Mouse (Mus musculus) hindbrain, embryonic 16.5 days (tissue): ENCODE data around the gene Ccdc121. TPM values are rescaled to one million over a fixed set of nuclear protein-coding genes. Genes with fewer than 3 reads are reported as not detected.
"Not testable (repeated sequence)": the region's sequence is repeated elsewhere in the genome, so short reads cannot be mapped to it uniquely, and the experiment has no call there.

ENCODE experiments used
- ATAC-seq: fragments of 200-750 bp; cut with Nextera tagmentation; 2 replicates; pipeline ENCODE4 v1.8.0; 2017; ENCODE audit warnings: moderate TSS enrichment, moderate library complexity
- H3K27ac ChIP-seq: fragments of 300-500 bp; sonication (generic); 2 replicates; pipeline ENCODE4 v1.5.1; 2014; ENCODE audit warnings: low read depth, mild to moderate bottlenecking, control low read depth, low read length, moderate library complexity
- H3K27me3 ChIP-seq: fragments of 300-500 bp; sonication (generic); replicated peaks from 2 replicates; pipeline ENCODE4 v1.6.1; 2014; ENCODE audit warnings: low read length; ENCODE audit not compliant: control insufficient read depth, insufficient read depth
- H3K36me3 ChIP-seq: fragments of 300-500 bp; sonication (generic); 2 replicates; pipeline ENCODE4 v1.6.1; 2014; ENCODE audit warnings: mild to moderate bottlenecking, low read length, moderate library complexity, mixed read lengths; ENCODE audit not compliant: control insufficient read depth, insufficient read depth
- H3K4me1 ChIP-seq: fragments of 300-500 bp; sonication (generic); 2 replicates; pipeline ENCODE4 v1.6.1; 2014; ENCODE audit warnings: low read depth, low read length; ENCODE audit not compliant: control insufficient read depth, insufficient read depth
- H3K4me2 ChIP-seq: fragments of 300-500 bp; sonication (generic); 2 replicates; pipeline ENCODE4 v1.6.1; 2014; ENCODE audit warnings: mild to moderate bottlenecking, low read length, control low read depth, moderate library complexity
- H3K4me3 ChIP-seq: fragments of 300-500 bp; sonication (generic); 2 replicates; pipeline ENCODE4 v1.5.1; 2014; ENCODE audit warnings: mild to moderate bottlenecking, low read length, control low read depth, moderate library complexity
- H3K9ac ChIP-seq: fragments of 300-500 bp; sonication (generic); 2 replicates; pipeline ENCODE4 v1.6.1; 2014; ENCODE audit warnings: low read depth, mild to moderate bottlenecking, control low read depth, low read length, moderate library complexity
- H3K9me3 ChIP-seq: fragments of 300-500 bp; sonication (generic); 2 replicates; pipeline ENCODE4 v1.6.1; 2014; ENCODE audit warnings: mild to moderate bottlenecking, low read length, moderate library complexity; ENCODE audit not compliant: control insufficient read depth
- WGBS: fragments of 180-500 bp; shearing (Covaris S2); extraction: QIAGEN DNeasy Blood & Tissue Kit; methylation state at CpG from one replicate; pipeline ENCODE4 v1.1.7; 2014; 5-methylcytosine and 5-hydroxymethylcytosine counted together
- polyA plus RNA-seq: library from polyadenylated mRNA; unstranded; fragments of >200 nt; fragmentation: Nextera tagmentation; extraction: Ambion mirVana; gene quantifications from 2 replicates; pipeline ENCODE4 v1.2.1, GENCODE M21; 2015

Ccdc121 gene
- polyA plus RNA-seq, 1 experiment from 2014 or later = 0.11 TPM

DNA sequence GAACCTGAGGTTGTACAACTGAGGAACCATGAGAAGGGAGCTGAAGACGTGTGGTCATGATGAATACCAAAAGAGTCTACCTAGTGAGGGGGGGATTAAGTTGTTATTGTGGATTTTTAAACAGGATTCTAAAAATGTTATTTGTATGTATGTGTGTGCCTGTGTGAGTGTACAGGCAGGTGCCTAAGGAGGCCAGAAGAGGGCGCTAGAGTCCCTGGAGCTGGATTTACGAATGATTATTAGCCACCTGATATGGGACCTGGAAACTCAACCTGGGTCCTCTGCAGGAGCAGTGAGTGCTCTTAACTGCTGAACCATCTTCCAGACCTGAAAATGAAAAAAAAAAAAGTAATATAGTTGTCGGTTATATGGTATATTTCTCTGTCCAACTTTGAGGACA lies 7.9 kb upstream of the Ccdc121 start:
- 82% methylated on average over 4 of the region's 4 CpGs for WGBS
- H3K27ac ChIP-seq = no peak overlapping the region
- no peaks in the 10 kb centered on the region for H3K36me3 ChIP-seq
- H3K27me3 ChIP-seq = no peaks in the 10 kb centered on the region
- no peaks in the 10 kb centered on the region for H3K4me1 ChIP-seq
- no peak overlapping the region for H3K9ac ChIP-seq
- no peaks in the 10 kb centered on the region for H3K9me3 ChIP-seq
- no peak overlapping the region for H3K4me2 ChIP-seq
- no peak overlapping the region for H3K4me3 ChIP-seq
- no peak for ATAC-seq

DNA sequence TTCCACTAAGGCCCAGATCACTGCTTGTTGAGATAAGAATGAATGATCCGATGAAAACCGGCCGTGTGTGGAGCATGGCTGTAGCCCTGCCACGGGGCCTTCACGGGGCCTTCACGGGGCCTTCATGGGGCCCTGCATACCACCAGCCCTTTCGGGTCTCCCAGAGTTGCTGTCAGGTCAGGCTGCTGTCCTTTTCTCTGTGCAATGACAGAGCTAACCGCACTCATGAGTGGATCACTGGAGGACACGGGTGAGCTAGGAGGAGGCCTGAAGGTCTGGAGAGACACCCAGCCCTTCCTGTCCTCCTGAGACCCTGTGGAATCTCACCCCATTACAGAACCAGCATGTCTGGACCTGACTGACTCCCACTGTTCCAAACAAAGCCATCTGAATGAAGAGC lies 6.8 kb upstream of the Ccdc121 start:
- 95% methylated on average over 9 of the region's 9 CpGs for WGBS
- no peak overlapping the region for H3K4me2 ChIP-seq
- H3K4me3 ChIP-seq = no peak overlapping the region
- no peaks in the 10 kb centered on the region for H3K9me3 ChIP-seq
- no peak overlapping the region for H3K9ac ChIP-seq
- no peak overlapping the region for H3K27ac ChIP-seq
- no peaks in the 10 kb centered on the region for H3K4me1 ChIP-seq
- ATAC-seq = no peak
- no peaks in the 10 kb centered on the region for H3K27me3 ChIP-seq
- H3K36me3 ChIP-seq = no peaks in the 10 kb centered on the region

DNA sequence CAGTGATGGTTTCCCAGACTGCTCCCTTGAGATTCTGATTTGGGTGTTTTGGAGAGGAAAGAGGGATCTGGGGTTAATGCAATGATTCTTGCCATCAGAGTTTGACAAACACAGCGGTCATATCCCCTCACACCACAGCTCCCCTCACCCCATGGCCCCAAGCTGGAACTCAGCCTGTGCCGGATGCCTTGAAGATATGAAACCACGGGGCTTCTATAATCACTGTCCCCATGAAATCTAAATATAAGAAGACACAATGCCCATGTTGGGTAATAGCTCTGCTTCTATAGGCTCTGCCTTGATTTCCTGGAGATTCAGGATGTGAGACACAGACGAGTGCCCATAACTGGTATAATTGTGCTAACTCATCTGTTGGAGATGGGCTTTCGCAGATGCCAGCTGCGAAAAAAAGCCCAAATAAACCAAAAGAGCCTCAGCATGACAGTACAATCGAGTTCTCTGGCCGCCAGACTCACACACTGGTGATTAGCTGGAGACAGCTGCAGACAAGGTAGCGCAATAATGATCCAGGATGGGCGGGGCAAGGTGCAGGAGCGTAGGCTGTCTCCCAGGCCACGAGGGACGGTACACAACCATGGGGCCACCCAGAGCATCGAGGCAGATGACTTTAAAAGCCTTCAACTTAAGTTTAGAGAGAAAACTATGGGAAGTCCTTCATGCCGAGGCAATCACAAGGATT lies 1.3 kb upstream of the Ccdc121 start:
- WGBS = 81% methylated on average over 15 of the region's 15 CpGs
- no peak for ATAC-seq
- H3K4me2 ChIP-seq = no peak overlapping the region
- no peaks in the 10 kb centered on the region for H3K9me3 ChIP-seq
- H3K27ac ChIP-seq = no peak overlapping the region
- H3K4me1 ChIP-seq = no peaks in the 10 kb centered on the region
- H3K27me3 ChIP-seq = no peaks in the 10 kb centered on the region
- no peak overlapping the region for H3K4me3 ChIP-seq
- H3K36me3 ChIP-seq = no peaks in the 10 kb centered on the region
- no peak overlapping the region for H3K9ac ChIP-seq

DNA sequence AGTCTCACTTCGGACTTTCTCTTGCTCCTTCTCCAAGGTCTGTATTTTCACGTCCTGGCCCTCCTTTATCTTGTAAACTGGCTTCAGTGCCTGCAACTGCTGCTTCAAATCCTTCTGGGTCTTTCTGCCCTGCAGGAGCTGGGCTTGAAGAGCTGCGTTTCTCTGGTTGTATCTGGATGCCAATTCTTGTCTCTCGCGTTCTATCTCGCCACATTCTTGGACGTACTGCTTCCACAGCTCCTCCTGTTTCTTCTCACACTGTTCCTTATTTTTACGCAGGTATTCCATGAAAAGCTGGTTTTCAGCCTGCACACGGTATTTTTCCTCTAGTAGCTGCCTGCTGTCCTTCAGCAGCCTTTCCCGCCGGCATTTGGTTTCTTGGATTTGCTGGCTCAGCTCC lies 396 bp downstream of the Ccdc121 start:
- ATAC-seq, H3K27ac ChIP-seq: not testable (repeated sequence)
- WGBS = 73% methylated on average over 11 of the region's 11 CpGs

DNA sequence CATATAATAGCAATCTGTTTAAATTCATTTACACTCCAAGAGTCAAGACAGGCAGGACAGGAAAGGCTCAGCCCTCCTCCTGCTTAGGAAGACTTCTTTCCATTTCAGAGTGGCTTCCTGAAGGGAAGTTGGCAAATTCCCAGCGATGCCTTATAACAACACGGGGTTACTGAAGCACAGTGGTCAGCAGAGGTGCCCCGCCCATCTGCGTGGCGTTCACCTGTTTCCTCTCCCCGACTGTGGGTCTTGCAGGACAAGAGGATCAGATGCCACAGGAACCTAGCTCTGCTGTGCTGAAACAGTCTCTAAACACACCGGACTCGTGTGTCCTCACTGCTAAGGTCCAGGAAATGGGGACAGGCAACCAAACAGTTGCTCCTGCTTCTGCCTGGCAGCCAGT lies 5.9 kb downstream of the Ccdc121 start:
- Histone ChIP-seq H3K36me3 (no peaks in the 10 kb centered on the region), H3K27me3 (no peaks in the 10 kb centered on the region), H3K9me3 (no peaks in the 10 kb centered on the region), H3K4me1 (no peaks in the 10 kb centered on the region), H3K9ac (no peak overlapping the region), H3K27ac (no peak overlapping the region), H3K4me3 (no peak overlapping the region), H3K4me2 (no peak overlapping the region)
- no peak for ATAC-seq
- 74% methylated on average over 8 of the region's 8 CpGs for WGBS

More for the DNA sequence above, 396 bp downstream of the Ccdc121 start:
- not testable (repeated sequence) for H3K36me3 ChIP-seq, H3K9ac ChIP-seq, H3K4me1 ChIP-seq, H3K4me3 ChIP-seq, H3K27me3 ChIP-seq, H3K9me3 ChIP-seq, H3K4me2 ChIP-seq

DNA sequence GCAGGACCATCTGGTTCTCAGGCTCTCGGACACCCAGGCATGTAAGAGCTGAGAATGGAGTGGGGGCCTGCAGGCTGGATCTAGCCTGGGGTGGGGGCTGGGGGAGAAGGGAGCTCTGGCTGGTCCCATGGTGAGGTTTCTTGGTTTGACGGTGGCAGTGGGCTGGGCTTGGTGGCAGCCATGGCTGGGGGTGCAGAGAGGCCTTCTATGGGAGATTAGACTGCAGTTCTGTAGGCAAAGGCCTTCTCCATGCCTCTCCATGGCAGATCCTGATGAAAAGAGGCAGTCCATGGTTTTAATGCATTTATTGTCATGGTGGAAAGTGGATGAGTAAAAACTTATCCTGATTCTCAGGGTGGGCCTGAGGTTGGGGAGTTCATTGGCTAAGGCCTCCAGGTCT lies 7.8 kb downstream of the Ccdc121 start:
- H3K4me1 ChIP-seq = no peaks in the 10 kb centered on the region
- no peak overlapping the region for H3K9ac ChIP-seq
- H3K4me2 ChIP-seq = no peak overlapping the region
- no peak overlapping the region for H3K4me3 ChIP-seq
- H3K27me3 ChIP-seq = no peaks in the 10 kb centered on the region
- no peak overlapping the region for H3K27ac ChIP-seq
- no peaks in the 10 kb centered on the region for H3K9me3 ChIP-seq
- H3K36me3 ChIP-seq = no peaks in the 10 kb centered on the region
- 100% methylated on average over 2 of the region's 2 CpGs for WGBS
- no peak for ATAC-seq

DNA sequence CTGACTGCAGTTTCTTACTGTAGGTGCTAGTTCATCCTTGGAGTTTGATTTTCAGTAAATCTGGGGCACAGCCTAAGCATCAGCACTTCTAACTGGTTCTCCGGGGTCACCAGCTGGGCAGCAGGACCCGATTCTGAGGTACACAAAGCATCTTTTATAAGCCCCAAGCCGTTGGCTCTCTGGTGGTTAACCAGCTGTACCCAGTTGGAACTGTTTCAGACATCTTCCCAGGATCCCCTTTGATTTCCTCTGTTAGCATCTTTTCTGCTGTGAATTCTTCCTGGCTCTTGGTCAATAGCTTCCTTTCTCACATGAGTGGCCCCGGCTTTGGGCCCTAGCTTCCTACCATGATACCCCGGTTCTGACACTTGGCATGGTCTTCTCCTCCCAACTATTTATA lies 26.6 kb downstream of the Ccdc121 start:
- ATAC-seq = peak; percentile 72; the same call in 1 of the 2 replicates
- WGBS = 52% methylated on average over 5 of the region's 5 CpGs

DNA sequence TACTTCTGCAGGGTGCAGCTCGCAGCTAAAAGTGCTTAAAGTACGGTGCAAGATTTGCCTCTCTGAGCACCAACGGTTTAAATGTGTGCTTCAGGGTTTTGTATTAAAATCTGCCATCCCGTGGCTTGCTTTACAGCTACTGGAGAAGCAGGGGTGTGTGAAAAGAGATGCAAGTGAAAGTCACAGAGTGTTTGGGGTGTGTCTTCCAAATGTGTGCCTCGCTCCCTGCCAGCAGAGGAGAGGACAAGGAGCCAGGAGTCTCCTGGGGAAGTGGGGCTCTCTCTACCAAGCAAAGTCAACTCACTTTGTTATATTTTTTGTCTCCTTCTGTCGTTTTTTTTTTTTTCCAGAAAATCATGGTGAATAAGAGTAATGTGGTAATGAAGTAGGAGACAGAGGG lies 34.7 kb downstream of the Ccdc121 start:
- no peak for ATAC-seq

More for the DNA sequence above, 26.6 kb downstream of the Ccdc121 start:
- Histone ChIP-seq H3K27ac (no peak overlapping the region), H3K4me2 (no peak overlapping the region), H3K4me3 (no peak overlapping the region), H3K4me1 (peaks cover 2% of the 10 kb centered on the region; the same call in 1 of the 2 replicates), H3K9me3 (no peaks in the 10 kb centered on the region), H3K9ac (no peak overlapping the region), H3K36me3 (no peaks in the 10 kb centered on the region), H3K27me3 (no peaks in the 10 kb centered on the region)

DNA sequence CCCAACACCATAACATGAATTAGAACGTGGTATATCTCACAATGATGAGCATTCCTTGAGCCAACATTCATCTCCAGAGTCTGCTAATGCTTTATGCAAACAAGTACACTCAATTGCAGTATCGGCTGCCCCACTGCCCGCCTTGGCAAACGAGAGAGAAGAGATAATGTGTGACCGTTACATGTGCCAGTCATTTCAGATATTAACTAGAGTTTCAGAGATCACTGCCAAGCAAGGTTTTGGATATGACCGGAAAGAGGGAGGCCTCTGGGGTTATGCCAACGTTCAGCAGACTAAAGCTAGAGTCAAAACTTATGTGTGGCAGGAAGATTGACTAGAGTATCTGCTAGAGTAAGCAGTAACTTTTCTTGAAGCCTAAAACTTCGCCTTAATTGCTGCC lies 35.1 kb downstream of the Ccdc121 start:
- H3K27me3 ChIP-seq = no peaks in the 10 kb centered on the region
- no peak overlapping the region for H3K4me3 ChIP-seq
- WGBS = 71% methylated on average over 8 of the region's 8 CpGs
- no peaks in the 10 kb centered on the region for H3K9me3 ChIP-seq
- no peak overlapping the region for H3K9ac ChIP-seq
- H3K4me1 ChIP-seq = no peaks in the 10 kb centered on the region
- H3K27ac ChIP-seq = no peak overlapping the region
- no peak overlapping the region for H3K4me2 ChIP-seq
- no peak for ATAC-seq
- no peaks in the 10 kb centered on the region for H3K36me3 ChIP-seq

More for the DNA sequence above, 34.7 kb downstream of the Ccdc121 start:
- Histone ChIP-seq H3K36me3 (no peaks in the 10 kb centered on the region), H3K4me1 (no peaks in the 10 kb centered on the region), H3K9me3 (no peaks in the 10 kb centered on the region), H3K4me2 (no peak overlapping the region), H3K27ac (no peak overlapping the region), H3K9ac (no peak overlapping the region), H3K4me3 (no peak overlapping the region), H3K27me3 (no peaks in the 10 kb centered on the region)
- 72% methylated on average over 6 of the region's 6 CpGs for WGBS
